Mouse (Mus musculus): ENCODE results near the gene Tnrc18.
A peak's percentile ranks its signal among the peaks of the same experiment; 100 is the strongest.

The Tnrc18 gene

DNA sequence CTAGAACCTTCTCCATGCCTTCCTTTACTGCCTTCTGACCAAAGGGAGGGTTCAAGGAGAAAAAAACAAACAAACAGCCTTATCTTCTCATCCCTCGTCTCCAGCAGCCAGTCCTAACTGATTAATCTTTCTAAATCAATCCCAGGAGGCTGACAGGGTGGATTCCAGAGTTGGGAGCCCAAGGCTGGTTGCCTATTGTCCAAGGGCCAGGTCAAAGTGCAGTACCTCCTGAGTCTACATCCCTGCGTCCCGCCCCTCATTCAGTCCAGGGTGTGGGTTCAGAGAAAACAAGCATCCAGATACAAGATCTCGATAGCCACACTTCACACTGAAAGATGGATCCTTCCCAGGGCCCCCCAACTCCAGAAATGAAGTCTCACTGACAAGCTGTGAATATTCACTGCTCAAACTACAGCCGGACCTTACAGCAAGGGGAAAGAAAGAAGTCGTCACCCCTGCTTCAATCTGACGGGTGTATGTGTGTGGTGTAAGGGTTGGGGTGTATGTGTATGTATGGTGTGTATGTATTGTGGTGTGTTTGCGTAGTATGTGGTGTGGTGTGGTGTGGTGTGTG is 5.5 kb downstream of the Tnrc18 start:
- no peak for DNase-seq (ENCODE audit: low read depth, low spot score)

DNA sequence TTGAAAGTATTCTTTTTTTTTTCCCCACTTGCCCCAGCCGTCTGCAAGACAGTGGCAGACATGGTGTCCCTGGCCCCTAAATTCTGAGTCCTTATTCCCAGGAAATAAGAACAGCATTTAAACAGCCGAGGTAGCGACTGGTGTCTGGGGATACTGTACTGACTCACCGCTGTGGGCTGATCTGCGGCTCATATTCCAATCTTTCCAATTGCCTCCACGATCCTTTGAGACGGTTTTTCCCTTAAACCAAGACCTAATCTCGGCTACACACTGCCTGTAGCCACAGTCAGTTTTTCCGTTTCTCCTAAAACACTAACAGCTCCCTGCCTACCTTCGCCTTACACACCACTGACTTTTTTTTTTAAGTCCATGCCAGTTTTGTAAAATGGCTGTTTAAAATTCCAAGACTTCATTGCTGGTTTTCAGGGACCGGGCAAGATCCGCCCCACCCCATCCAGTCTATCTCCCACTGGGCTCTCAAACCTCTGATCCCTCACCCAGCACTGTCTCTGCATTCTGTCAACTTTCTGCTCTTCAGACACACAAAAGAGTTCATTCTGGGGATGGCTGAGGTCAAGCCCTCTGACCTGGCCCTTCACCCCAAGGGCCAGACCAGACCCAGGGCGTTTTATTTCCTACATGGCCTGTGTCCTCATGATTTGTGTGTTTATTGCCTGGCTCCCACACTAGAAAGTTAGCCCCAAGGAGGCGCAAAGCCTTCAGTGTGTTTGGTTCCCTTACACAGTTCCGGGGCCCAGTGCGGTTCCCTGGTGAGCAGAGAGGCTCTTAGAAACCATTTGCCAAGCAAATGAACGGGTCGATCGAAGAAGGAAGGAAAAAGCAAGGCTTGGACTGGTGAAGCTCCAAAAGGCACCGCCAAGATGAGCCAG is 6.5 kb downstream of the Tnrc18 start:
- no peak for DNase-seq (ENCODE audit: low read depth, low spot score)

DNA sequence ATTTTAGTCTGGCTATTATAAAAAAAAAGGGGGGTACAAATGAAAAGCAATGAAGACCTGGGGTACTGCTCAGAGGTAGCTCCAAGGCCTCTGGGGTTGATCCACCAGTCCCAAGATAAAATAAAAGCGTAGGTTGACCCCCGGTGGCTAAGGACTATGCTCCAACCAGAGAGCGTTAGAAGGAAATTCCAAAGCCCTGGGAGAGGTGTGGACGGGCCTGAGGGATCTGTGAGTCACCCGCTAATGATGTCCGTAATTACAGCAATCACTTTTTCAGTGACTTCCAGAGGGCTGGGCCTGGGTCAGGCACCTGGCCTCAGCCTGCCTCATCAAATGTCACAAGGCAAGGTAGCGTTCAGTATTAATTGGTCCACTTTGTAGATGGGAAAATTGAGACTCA is 9.8 kb downstream of the Tnrc18 start:
- DNase-seq (ENCODE audit: low read depth, low spot score), result no peak

- no peak for DNase-seq (ENCODE audit: low read depth, low spot score)
These were observed 13.7 kb downstream of the Tnrc18 start for GRCm38 (mm10) chr5:142803746-142804145.

DNA sequence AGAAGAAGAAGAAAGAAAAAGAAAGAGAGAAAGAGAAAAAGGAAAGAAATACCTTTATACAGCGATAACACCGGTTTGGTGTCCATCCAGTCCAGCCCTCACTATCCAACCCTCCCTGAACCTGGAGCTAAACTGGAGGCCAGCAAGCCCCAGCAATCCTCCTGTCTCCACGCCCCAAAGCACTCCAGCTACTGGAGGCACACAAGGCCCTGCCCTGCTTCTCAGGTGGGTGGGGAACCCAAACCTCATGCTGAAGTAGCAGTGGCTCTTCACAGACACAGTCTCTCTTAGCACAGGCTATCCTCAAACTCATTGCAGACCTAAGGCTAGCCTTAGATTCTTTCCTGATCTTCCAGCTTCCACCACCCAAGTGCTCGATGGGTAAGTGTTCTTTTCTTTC is 14.6 kb downstream of the Tnrc18 start:
- DNase-seq (ENCODE audit: low read depth, low spot score), result peak; percentile 47

DNA sequence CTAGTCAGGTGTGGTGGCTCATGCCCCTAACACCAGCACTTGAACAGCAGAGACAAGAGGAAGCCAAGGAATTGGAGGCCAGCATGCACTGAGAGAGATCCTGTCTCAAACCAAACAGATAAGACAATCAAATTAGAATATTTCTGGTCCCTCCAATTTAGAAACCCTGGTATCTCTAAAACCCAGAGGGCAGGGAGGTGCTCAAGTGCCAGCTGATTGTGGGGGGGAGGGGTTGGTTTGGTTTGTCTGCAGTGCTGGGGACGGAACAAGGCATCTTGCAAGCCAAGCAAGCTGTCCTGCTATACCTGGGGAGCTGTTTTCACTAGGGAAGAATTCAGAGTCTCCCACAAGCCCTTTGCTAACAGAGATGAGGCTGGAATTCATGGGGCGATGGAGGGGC is 15.5 kb downstream of the Tnrc18 start:
- no peak for DNase-seq (ENCODE audit: low read depth, low spot score)

DNA sequence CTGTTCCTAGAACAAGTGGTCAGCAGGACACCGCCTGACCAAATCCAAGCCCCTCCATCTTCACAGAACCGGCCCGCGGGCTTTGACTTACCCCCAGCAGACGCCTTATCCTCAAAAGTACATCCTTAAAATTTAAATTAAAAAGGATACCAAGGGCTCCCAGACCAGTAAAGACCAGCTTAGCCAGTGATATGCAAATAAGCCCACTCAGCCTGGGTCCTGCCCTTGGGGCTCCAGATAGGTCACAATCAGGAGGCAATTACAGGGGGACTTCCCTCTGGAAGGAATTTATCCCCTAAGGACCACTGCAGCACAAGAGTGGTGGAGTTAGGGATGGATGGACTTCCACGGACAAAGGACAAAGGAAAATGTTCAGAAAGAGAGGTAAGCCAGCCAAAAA is 16.8 kb downstream of the Tnrc18 start:
- DNase-seq (ENCODE audit: low read depth, low spot score), result peak; percentile 85

- DNase-seq (ENCODE audit: low read depth, low spot score), result peak; percentile 86
These were observed 17.3 kb downstream of the Tnrc18 start for GRCm38 (mm10) chr5:142800198-142800597.

DNA sequence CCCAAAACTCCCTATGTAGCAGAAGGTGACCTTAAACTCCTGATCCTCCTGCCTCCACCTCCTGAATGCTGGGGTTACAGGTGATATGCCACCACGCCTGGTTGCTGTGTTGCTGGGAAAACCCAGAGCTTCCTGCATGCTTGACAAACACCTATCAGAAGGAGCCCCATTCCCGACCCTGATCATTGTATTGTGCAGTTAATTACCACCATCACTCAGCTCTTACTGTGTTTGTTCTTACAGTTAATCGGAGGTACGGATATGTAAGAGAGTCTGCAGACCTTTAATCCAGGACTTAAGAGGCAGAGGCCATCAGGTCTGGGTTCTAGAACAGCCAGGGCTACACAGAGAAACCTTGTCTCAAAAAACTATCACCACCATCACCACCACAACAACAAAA is 18.2 kb downstream of the Tnrc18 start:
- peak; percentile 93 for DNase-seq (ENCODE audit: low read depth, low spot score)

DNA sequence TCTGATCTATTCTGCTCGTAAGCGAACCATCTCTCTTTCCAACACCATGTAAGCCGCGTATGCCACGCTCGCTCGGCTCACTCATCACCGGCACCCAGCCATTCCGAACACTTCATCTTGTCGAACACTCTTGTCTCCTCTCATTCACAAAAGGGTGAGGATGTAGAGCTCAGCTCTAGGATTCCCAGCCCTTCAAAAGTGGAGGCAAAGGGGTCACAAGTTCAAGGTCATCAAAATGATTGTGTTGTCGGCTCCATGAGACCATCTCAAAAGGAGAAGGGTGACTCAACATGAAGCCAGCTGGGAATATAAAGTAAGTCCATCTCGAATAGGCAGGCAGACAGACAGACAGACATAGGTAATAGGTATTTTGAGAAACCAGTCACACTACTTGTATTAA is 19.3 kb downstream of the Tnrc18 start:
- peak; percentile 73 for DNase-seq (ENCODE audit: low read depth, low spot score)

DNA sequence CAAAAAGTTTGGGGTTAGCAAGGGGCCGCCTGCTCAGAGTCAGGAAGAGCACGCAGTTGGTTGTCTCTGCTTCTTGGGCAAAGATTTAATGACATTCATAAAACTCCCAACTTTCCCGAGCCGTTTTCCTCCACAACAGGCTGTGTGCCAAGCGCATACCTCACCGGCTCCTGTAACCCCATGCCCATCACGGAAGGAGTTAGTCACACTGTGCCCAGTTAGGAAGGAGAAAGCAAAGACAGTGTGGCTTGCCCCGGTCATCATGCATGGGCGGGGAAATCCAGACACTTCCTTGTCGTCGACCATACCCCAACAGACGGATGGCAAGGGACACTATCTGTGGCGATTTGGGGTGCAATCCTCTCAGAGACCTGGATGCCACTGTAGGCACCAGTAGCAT is 19.8 kb downstream of the Tnrc18 start:
- DNase-seq (ENCODE audit: low read depth, low spot score), result no peak

GRCm38 (mm10) chr5:142796921-142797320 is 20.5 kb downstream of the Tnrc18 start:
- no peak for DNase-seq (ENCODE audit: low read depth, low spot score)

DNA sequence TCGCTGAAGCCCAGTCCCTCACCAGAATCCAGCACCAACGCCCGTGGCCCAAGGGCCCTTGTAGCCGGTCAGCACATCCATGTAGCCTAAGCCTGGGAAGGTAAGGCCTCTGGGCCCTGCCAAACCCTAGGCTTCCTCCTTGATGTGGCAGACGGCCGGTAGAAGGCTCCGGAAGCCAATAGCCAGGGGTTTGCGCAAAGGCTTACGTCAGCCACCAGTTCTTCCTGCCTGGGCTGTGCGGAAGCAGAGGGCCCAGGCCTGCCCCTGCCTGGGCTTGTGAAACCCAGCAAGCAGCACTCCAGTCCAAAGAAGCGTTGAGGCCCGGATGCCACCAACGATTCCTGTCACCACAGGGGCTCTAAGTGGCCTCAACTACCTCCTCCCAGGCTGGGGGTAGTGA is 22.9 kb downstream of the Tnrc18 start:
- DNase-seq (ENCODE audit: low read depth, low spot score), result peak; percentile 50

DNA sequence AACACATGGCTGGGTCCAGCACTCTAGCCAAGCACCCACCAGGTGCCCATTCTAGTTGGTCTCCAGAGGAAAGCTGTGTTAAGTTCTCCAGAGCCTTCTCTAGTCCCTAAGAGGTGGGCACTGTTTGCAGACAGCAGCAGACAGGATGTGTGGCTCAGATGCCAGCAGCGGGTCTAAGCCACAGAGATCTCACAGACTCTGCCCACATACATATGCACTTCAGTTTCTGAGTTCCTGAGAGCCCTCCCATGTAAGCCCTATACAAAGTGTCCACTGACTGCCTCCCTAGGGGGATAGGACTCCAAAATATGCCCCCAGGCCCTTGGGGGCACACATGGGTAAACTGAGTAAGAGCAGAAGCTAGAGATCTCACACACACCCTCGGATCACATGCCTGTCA is 23.3 kb downstream of the Tnrc18 start:
- DNase-seq (ENCODE audit: low read depth, low spot score), result no peak

DNA sequence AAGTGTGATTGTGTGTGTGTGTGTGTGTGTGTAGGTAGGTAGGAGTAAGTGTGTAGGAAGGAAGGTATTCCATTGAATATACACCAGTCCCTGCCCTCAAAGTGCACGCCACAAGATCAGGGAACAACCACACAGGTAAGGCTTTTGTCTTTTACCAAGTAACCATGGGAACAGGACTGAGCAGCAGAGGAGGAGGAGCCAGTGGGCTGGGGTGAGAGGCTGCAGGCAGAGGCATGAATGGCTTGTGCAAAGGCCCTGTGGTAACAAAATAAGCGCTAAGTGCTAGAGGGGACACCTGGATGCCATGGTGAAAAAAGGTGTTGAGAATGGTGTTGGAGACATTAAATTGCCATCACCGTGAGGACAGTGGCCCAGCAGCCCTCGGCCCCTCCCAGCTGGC is 24.9 kb downstream of the Tnrc18 start:
- DNase-seq (ENCODE audit: low read depth, low spot score), result no peak

- DNase-seq (ENCODE audit: low read depth, low spot score), result no peak
These were observed 29.2 kb downstream of the Tnrc18 start for GRCm38 (mm10) chr5:142788279-142788678.

DNA sequence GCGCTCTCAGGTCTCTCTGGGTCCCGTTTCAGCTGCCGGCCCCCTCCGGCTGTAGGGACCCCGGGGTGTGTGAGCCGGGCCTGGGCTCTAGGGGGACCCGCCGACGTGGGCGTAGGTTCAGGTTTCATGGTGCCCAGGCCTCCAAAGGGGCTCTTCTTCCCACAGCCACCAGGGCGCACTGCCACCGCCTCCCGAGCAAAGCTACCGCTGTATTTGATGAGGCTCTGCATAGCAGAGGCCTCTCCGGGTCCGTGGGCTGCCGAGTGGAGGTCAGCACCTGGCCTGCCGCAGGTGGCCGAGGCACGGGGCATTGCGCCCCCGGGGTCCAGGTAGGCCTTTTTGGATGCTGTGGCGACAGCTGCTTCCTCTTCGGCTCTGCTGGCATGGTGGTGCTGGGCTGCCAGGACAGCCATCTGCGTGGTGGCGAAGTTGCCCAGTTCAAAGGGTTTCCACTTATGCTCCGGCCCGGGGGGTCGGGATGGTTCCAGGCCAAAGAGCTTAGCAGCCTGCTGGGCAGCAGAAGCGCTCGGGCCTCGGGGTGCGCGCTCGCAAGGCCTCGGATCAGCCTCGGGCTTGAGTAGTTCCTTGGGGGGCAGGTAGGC is 30.1 kb downstream of the Tnrc18 start:
- peak; percentile 67 for DNase-seq (ENCODE audit: low read depth, low spot score)

GRCm38 (mm10) chr5:142786709-142787108 is 30.8 kb downstream of the Tnrc18 start:
- no peak for DNase-seq (ENCODE audit: low read depth, low spot score)

- DNase-seq (ENCODE audit: low read depth, low spot score), result no peak
These were observed 31.2 kb downstream of the Tnrc18 start for GRCm38 (mm10) chr5:142786215-142786614.

- no peak for DNase-seq (ENCODE audit: low read depth, low spot score)
These were observed 34.3 kb downstream of the Tnrc18 start for GRCm38 (mm10) chr5:142783142-142783540.

- DNase-seq (ENCODE audit: low read depth, low spot score), result peak; percentile 95
These were observed 34.9 kb downstream of the Tnrc18 start for GRCm38 (mm10) chr5:142782459-142783141.

DNA sequence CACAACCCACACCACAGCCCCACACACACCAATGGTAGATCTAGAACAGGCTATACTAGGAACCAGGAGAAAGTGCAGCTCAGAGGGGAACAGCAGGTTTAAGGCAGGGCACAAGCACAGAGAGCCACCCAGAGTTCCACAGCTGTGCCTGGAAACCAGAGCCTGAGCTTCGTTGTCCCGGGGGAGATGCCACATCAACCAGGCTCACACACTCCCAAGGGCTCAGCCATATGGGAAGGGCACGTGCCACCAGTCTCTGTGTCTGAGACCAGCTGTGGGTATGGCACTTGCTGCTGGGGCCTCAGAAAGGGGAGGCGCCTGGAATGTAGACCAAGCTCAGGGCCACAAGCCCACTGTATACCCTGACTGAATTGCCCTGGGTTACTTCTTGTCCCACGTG is 36.9 kb downstream of the Tnrc18 start:
- no peak for DNase-seq (ENCODE audit: low read depth, low spot score)

Data from ZHBTc4 (cell line).